Mouse (Mus musculus): ENCODE measurements at regions not wholly inside any gene's neighbourhood (a gene's known extent, or its start where the extent isn't known, plus 50 kb on each side); places are given as distances from the start of the nearest gene placed in this dataset.

- no peaks in the 10 kb centered on the region for H3K36me3 ChIP-seq (ENCODE audit: control insufficient read depth, insufficient read depth)
- no peak for ATAC-seq
- H3K4me1 ChIP-seq (replicated peaks; ENCODE audit: control insufficient read depth, insufficient read depth, low read length) = no peaks in the 10 kb centered on the region
- H3K9ac ChIP-seq (ENCODE audit: low read depth, low read length) = no peak overlapping the region
- WGBS = 80% methylated on average over 3 of the region's 3 CpGs
- no peaks in the 10 kb centered on the region for H3K9me3 ChIP-seq (ENCODE audit: control insufficient read depth)
- H3K4me2 ChIP-seq (replicated peaks; ENCODE audit: low read depth) = no peak overlapping the region
- H3K4me3 ChIP-seq (ENCODE audit: low read depth, low read length) = no peak overlapping the region
- no peak for TF ChIP-seq CTCF (IDR thresholded peaks at IDR 0.05; ENCODE audit: low read depth)
- no peak overlapping the region for H3K27ac ChIP-seq (ENCODE audit: low read depth, low read length)
- no peaks in the 10 kb centered on the region for H3K27me3 ChIP-seq (replicated peaks; ENCODE audit: control insufficient read depth, insufficient read depth, low read length)
These were observed 103.0 kb upstream of the Lrrn1 start for GRCm38 (mm10) chr6:107426529-107426928.

GRCm38 (mm10) chr6:107431033-107431432 lies 98.5 kb upstream of the Lrrn1 start:
- Histone ChIP-seq H3K4me2 (replicated peaks; ENCODE audit: low read depth) (no peak overlapping the region), H3K9me3 (ENCODE audit: control insufficient read depth) (no peaks in the 10 kb centered on the region), H3K4me3 (ENCODE audit: low read depth, low read length) (no peak overlapping the region), H3K27me3 (replicated peaks; ENCODE audit: control insufficient read depth, insufficient read depth, low read length) (no peaks in the 10 kb centered on the region), H3K4me1 (replicated peaks; ENCODE audit: control insufficient read depth, insufficient read depth, low read length) (no peaks in the 10 kb centered on the region), H3K27ac (ENCODE audit: low read depth, low read length) (no peak overlapping the region), H3K9ac (ENCODE audit: low read depth, low read length) (no peak overlapping the region), H3K36me3 (ENCODE audit: control insufficient read depth, insufficient read depth) (no peaks in the 10 kb centered on the region)
- WGBS = 79% methylated on average over 4 of the region's 4 CpGs
- TF ChIP-seq CTCF (IDR thresholded peaks at IDR 0.05; ENCODE audit: low read depth) = no peak
- ATAC-seq = no peak

- no peaks in the 10 kb centered on the region for H3K9me3 ChIP-seq (ENCODE audit: control insufficient read depth)
- H3K4me3 ChIP-seq (ENCODE audit: low read depth, low read length) = no peak overlapping the region
- no peak for TF ChIP-seq CTCF (IDR thresholded peaks at IDR 0.05; ENCODE audit: low read depth)
- H3K36me3 ChIP-seq (ENCODE audit: control insufficient read depth, insufficient read depth) = no peaks in the 10 kb centered on the region
- 83% methylated on average over 1 of the region's 1 CpGs for WGBS
- no peak overlapping the region for H3K9ac ChIP-seq (ENCODE audit: low read depth, low read length)
- H3K27me3 ChIP-seq (replicated peaks; ENCODE audit: control insufficient read depth, insufficient read depth, low read length) = no peaks in the 10 kb centered on the region
- no peak overlapping the region for H3K27ac ChIP-seq (ENCODE audit: low read depth, low read length)
- no peaks in the 10 kb centered on the region for H3K4me1 ChIP-seq (replicated peaks; ENCODE audit: control insufficient read depth, insufficient read depth, low read length)
- no peak overlapping the region for H3K4me2 ChIP-seq (replicated peaks; ENCODE audit: low read depth)
- no peak for ATAC-seq
These were observed 87.5 kb upstream of the Lrrn1 start for GRCm38 (mm10) chr6:107442058-107442457.

- no peak for ATAC-seq
These were observed 85.2 kb upstream of the Lrrn1 start for GRCm38 (mm10) chr6:107444336-107444735.

GRCm38 (mm10) chr6:107459220-107459619 lies 70.3 kb upstream of the Lrrn1 start:
- Histone ChIP-seq H3K27ac (ENCODE audit: low read depth, low read length) (no peak overlapping the region), H3K4me1 (replicated peaks; ENCODE audit: control insufficient read depth, insufficient read depth, low read length) (no peaks in the 10 kb centered on the region), H3K4me3 (ENCODE audit: low read depth, low read length) (no peak overlapping the region), H3K27me3 (replicated peaks; ENCODE audit: control insufficient read depth, insufficient read depth, low read length) (no peaks in the 10 kb centered on the region), H3K4me2 (replicated peaks; ENCODE audit: low read depth) (no peak overlapping the region), H3K9me3 (ENCODE audit: control insufficient read depth) (no peaks in the 10 kb centered on the region), H3K9ac (ENCODE audit: low read depth, low read length) (no peak overlapping the region), H3K36me3 (ENCODE audit: control insufficient read depth, insufficient read depth) (no peaks in the 10 kb centered on the region)
- no peak for ATAC-seq
- no peak for TF ChIP-seq CTCF (IDR thresholded peaks at IDR 0.05; ENCODE audit: low read depth)
- WGBS = 74% methylated on average over 1 of the region's 1 CpGs

More at GRCm38 (mm10) chr6:107444336-107444735, 85.2 kb upstream of the Lrrn1 start:
- WGBS = 71% methylated on average over 3 of the region's 3 CpGs
- Histone ChIP-seq H3K4me3 (ENCODE audit: low read depth, low read length) (no peak overlapping the region), H3K9ac (ENCODE audit: low read depth, low read length) (no peak overlapping the region), H3K9me3 (ENCODE audit: control insufficient read depth) (no peaks in the 10 kb centered on the region), H3K4me2 (replicated peaks; ENCODE audit: low read depth) (no peak overlapping the region), H3K36me3 (ENCODE audit: control insufficient read depth, insufficient read depth) (no peaks in the 10 kb centered on the region), H3K4me1 (replicated peaks; ENCODE audit: control insufficient read depth, insufficient read depth, low read length) (no peaks in the 10 kb centered on the region), H3K27me3 (replicated peaks; ENCODE audit: control insufficient read depth, insufficient read depth, low read length) (no peaks in the 10 kb centered on the region), H3K27ac (ENCODE audit: low read depth, low read length) (no peak overlapping the region)
- TF ChIP-seq CTCF (IDR thresholded peaks at IDR 0.05; ENCODE audit: low read depth) = no peak

GRCm38 (mm10) chr6:107462440-107462839 lies 67.1 kb upstream of the Lrrn1 start:
- no peak for ATAC-seq
- WGBS = 43% methylated on average over 2 of the region's 2 CpGs
- Histone ChIP-seq H3K36me3 (ENCODE audit: control insufficient read depth, insufficient read depth) (no peaks in the 10 kb centered on the region), H3K4me3 (ENCODE audit: low read depth, low read length) (no peak overlapping the region), H3K9me3 (ENCODE audit: control insufficient read depth) (no peaks in the 10 kb centered on the region), H3K4me1 (replicated peaks; ENCODE audit: control insufficient read depth, insufficient read depth, low read length) (no peaks in the 10 kb centered on the region), H3K27me3 (replicated peaks; ENCODE audit: control insufficient read depth, insufficient read depth, low read length) (no peaks in the 10 kb centered on the region), H3K9ac (ENCODE audit: low read depth, low read length) (no peak overlapping the region), H3K4me2 (replicated peaks; ENCODE audit: low read depth) (no peak overlapping the region), H3K27ac (ENCODE audit: low read depth, low read length) (no peak overlapping the region)
- no peak for TF ChIP-seq CTCF (IDR thresholded peaks at IDR 0.05; ENCODE audit: low read depth)

GRCm38 (mm10) chr6:107473395-107473794 lies 56.2 kb upstream of the Lrrn1 start:
- Histone ChIP-seq H3K4me3 (ENCODE audit: low read depth, low read length) (no peak overlapping the region), H3K36me3 (ENCODE audit: control insufficient read depth, insufficient read depth) (no peaks in the 10 kb centered on the region), H3K9me3 (ENCODE audit: control insufficient read depth) (no peaks in the 10 kb centered on the region), H3K9ac (ENCODE audit: low read depth, low read length) (no peak overlapping the region), H3K4me2 (replicated peaks; ENCODE audit: low read depth) (no peak overlapping the region), H3K27ac (ENCODE audit: low read depth, low read length) (no peak overlapping the region), H3K4me1 (replicated peaks; ENCODE audit: control insufficient read depth, insufficient read depth, low read length) (no peaks in the 10 kb centered on the region), H3K27me3 (replicated peaks; ENCODE audit: control insufficient read depth, insufficient read depth, low read length) (no peaks in the 10 kb centered on the region)
- ATAC-seq = peak; percentile 91
- no peak for TF ChIP-seq CTCF (IDR thresholded peaks at IDR 0.05; ENCODE audit: low read depth)
- 32% methylated on average over 2 of the region's 2 CpGs for WGBS
